Mouse (Mus musculus) activated CD4-positive, CD25-positive, alpha-beta regulatory T cell (primary cell): ENCODE measurements around the gene Dennd4a. TPM values are rescaled to one million over a fixed set of nuclear protein-coding genes. Genes with fewer than 3 reads are reported as not detected.

ENCODE experiments used
- polyA plus RNA-seq, 2 experiments: library from polyadenylated mRNA; unstranded; fragments of 100-300 nt; shearing (Covaris generic); gene quantifications; one replicate each; pipeline ENCODE4 v1.2.1; 2017

The Dennd4a gene
- polyA plus RNA-seq: 10 to 100 TPM; 18.6 to 26.5 TPM

GRCm38 (mm10) chr9:64810822-64811537 lies at the start of gene Dennd4a:
Gene Dennd4a (plus strand): TSS chr9:64811340.

GRCm38 (mm10) chr9:64951161-64951657 lies 140.1 kb downstream of the Dennd4a start, which contains the start of gene Slc24a1:
Gene Slc24a1 (minus strand): TSS chr9:64951607.

DNA sequence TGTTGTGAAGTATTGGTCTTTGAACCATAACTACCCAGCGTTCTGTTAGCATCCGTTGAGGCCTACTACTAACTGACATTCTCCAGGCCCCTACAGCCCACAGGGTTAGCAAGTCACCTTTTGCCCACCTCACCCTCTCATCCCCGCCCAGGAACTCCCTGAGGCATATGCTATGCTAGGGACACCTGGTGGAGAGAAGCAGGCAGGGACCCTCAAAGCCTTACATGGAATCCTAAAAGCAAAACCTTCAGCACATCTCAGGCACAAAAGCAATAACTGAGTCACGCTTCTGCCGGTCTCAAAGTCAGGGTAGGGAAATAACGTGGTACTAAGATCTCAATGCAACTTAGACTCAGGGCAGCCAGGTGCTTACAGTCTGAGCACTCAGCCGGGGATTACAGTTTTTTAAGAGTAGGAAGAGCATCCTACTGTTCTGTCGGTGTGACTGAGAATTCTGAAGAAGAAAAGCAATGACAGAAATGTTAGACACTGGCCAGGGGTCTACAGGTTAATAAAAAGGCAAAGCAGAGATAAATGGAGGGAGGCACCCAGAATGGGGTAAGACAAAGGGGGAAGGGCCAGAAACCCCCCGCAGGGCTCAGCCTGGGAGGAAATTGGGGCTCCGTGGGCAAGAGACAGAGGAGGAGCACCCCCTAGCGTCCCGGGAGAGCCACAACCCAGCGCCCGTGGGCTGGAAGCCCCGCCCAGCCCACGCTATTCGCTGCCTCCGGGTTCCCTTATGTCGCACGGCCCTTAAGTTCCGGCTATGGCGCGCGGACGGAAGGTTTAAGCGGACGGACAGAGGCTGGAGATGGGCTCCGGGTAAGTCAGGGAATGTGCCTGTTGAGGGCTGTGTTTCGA lies 149.2 kb downstream of the Dennd4a start, which contains the start of gene Ints14:
Gene Ints14, plus strand, starts transcription at position 789 of the 861 bp plus-strand sequence.

Other genes starting within 250 kb of the Dennd4a start
- 100 to 1,000 TPM; 333 to 404 TPM for gene Rab11a, start 73.6 kb upstream of the Dennd4a start, polyA plus RNA-seq
- gene Slc24a1, start 140.3 kb downstream of the Dennd4a start, polyA plus RNA-seq: under 1 TPM; 0.05 to 0.12 TPM
- gene Ints14, start 149.6 kb downstream of the Dennd4a start, polyA plus RNA-seq: 10 to 100 TPM; 37.4 to 43.2 TPM
- 100 to 1,000 TPM in 1 of 2 experiments, 10 to 100 TPM in 1; 94.6 to 128 TPM for gene Hacd3, start 210.4 kb downstream of the Dennd4a start, polyA plus RNA-seq
- gene Dpp8, start 221.1 kb downstream of the Dennd4a start, polyA plus RNA-seq: 10 to 100 TPM; 55.1 to 71.1 TPM